Mouse (Mus musculus): Measurements from ENCODE around the gene Tex29.

Gene Tex29

GRCm38 (mm10) chr8:11840174-11840573 is at the start of gene Tex29:
Gene Tex29 (plus strand): TSS chr8:11840474.
- DNase-seq (ENCODE audit: low read depth, low spot score) = no peak

GRCm38 (mm10) chr8:11794956-11795355 is 45.3 kb upstream of the Tex29 start:
- DNase-seq (ENCODE audit: low read depth, low spot score) = peak; percentile 91

GRCm38 (mm10) chr8:11797128-11797527 is 43.1 kb upstream of the Tex29 start:
- peak; percentile 63 for DNase-seq (ENCODE audit: low read depth, low spot score)

- peak; percentile 91 for DNase-seq (ENCODE audit: low read depth, low spot score)
Measured at GRCm38 (mm10) chr8:11797729-11798479, 42.4 kb upstream of the Tex29 start.

GRCm38 (mm10) chr8:11798480-11798867 is 41.8 kb upstream of the Tex29 start:
- no peak for DNase-seq (ENCODE audit: low read depth, low spot score)

- peak; percentile 64 for DNase-seq (ENCODE audit: low read depth, low spot score)
Measured at GRCm38 (mm10) chr8:11799098-11799497, 41.2 kb upstream of the Tex29 start.

- DNase-seq (ENCODE audit: low read depth, low spot score) = no peak
Measured at GRCm38 (mm10) chr8:11800481-11800880, 39.8 kb upstream of the Tex29 start.

- DNase-seq (ENCODE audit: low read depth, low spot score) = no peak
Measured at GRCm38 (mm10) chr8:11801571-11801970, 38.7 kb upstream of the Tex29 start.

- peak; percentile 61 for DNase-seq (ENCODE audit: low read depth, low spot score)
Measured at GRCm38 (mm10) chr8:11804914-11805313, 35.4 kb upstream of the Tex29 start.

- peak; percentile 80 for DNase-seq (ENCODE audit: low read depth, low spot score)
Measured at GRCm38 (mm10) chr8:11806252-11806651, 34.0 kb upstream of the Tex29 start.

GRCm38 (mm10) chr8:11807361-11807760 is 32.9 kb upstream of the Tex29 start:
- DNase-seq (ENCODE audit: low read depth, low spot score) = peak; percentile 73

GRCm38 (mm10) chr8:11808047-11808446 is 32.2 kb upstream of the Tex29 start:
- DNase-seq (ENCODE audit: low read depth, low spot score) = no peak

GRCm38 (mm10) chr8:11810426-11810825 is 29.8 kb upstream of the Tex29 start:
- DNase-seq (ENCODE audit: low read depth, low spot score) = peak; percentile 57

GRCm38 (mm10) chr8:11813801-11814200 is 26.5 kb upstream of the Tex29 start:
- no peak for DNase-seq (ENCODE audit: low read depth, low spot score)

GRCm38 (mm10) chr8:11815206-11815605 is 25.1 kb upstream of the Tex29 start:
- DNase-seq (ENCODE audit: low read depth, low spot score) = peak; percentile 36

GRCm38 (mm10) chr8:11820136-11820535 is 20.1 kb upstream of the Tex29 start:
- no peak for DNase-seq (ENCODE audit: low read depth, low spot score)

- DNase-seq (ENCODE audit: low read depth, low spot score) = peak; percentile 47
Measured at GRCm38 (mm10) chr8:11820568-11820967, 19.7 kb upstream of the Tex29 start.

- DNase-seq (ENCODE audit: low read depth, low spot score) = no peak
Measured at GRCm38 (mm10) chr8:11821451-11822206, 18.6 kb upstream of the Tex29 start.

- peak; percentile 55 for DNase-seq (ENCODE audit: low read depth, low spot score)
Measured at GRCm38 (mm10) chr8:11822550-11823060, 17.7 kb upstream of the Tex29 start.

- DNase-seq (ENCODE audit: low read depth, low spot score) = no peak
Measured at GRCm38 (mm10) chr8:11825756-11826155, 14.5 kb upstream of the Tex29 start.

GRCm38 (mm10) chr8:11827312-11827711 is 13.0 kb upstream of the Tex29 start:
- DNase-seq (ENCODE audit: low read depth, low spot score) = peak; percentile 50

GRCm38 (mm10) chr8:11830214-11831046 is 9.8 kb upstream of the Tex29 start:
- DNase-seq (ENCODE audit: low read depth, low spot score) = no peak

All from brain, adult 2 months (tissue).